Mouse (Mus musculus): ENCODE measurements around the gene Omp. TPM values are rescaled to one million over a fixed set of nuclear protein-coding genes. Genes with fewer than 3 reads are reported as not detected.

Omp gene
- total RNA-seq, 2 experiments from 2014 or later = 0.31 to 0.64 TPM

DNA sequence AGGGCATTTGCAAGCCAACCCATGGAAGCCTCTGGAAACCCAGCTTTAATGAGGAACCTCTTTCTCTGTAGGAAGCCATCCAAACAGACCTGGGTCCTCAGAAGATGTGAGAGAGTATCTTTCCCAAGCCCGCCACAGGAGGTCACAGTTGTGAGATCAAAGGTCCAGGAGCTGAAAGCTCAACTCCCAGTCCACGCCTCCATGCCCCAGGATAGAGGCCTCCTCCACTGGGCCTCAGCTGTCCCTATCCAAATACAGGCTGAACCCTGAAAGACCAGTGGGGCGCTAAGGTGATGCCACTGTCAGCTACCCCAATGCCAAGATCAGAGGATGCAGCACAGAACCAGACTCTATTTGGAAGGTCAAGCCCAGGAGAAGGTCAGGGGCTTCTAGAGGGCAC is 2.7 kb downstream of the Omp start:
- no peak for ATAC-seq (replicated peaks; ENCODE audit: poor library complexity, severe bottlenecking)

DNA sequence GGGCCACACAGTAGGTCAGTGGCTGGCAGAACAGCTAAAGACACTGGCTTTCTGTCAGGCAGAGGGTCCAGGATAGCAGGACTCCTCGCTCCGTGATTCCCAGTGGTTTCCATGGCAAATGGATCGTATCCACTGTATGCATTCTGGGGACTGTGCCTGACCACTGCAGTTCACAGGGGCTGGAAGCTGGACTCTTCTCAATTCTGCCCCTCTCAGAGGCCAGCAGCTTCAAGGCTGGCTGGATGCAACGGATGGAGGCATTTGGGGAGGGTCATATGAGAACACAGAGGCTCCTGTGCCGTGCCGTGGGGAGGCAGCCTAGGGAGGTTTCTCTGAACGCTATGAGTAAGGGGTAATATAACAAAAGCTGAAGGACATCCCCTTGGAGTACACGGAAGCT is 3.1 kb downstream of the Omp start:
- no peak for ATAC-seq (replicated peaks; ENCODE audit: poor library complexity, severe bottlenecking)

- ATAC-seq (replicated peaks; ENCODE audit: poor library complexity, severe bottlenecking) = peak; percentile 33; the same call in 1 of the 2 replicates
These were observed 4.1 kb downstream of the Omp start for GRCm38 (mm10) chr7:98141206-98141605.

DNA sequence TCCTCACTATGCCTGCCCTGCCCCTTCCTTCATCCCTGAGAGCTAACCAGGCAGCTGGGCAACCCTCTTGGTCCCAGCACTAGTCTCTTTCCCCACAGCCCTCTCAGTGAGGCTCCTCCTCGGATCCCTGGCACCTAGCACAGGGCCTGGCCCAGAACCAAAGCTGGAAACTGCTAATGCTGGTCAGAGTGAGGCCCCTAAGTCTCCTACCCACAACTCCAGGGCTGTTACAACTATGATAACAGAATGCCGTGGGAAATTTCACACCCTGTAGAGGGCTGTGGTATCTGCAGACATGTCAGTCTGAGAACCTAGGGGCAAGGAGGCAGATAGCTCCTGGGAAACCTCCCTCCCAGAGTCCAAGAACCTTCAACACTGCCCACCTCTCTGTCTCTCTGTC is 4.7 kb downstream of the Omp start:
- no peak for ATAC-seq (replicated peaks; ENCODE audit: poor library complexity, severe bottlenecking)

- ATAC-seq (replicated peaks; ENCODE audit: poor library complexity, severe bottlenecking) = no peak
These were observed 6.1 kb downstream of the Omp start for GRCm38 (mm10) chr7:98139216-98139615.

GRCm38 (mm10) chr7:98137995-98138394 is 7.3 kb downstream of the Omp start:
- no peak for ATAC-seq (replicated peaks; ENCODE audit: poor library complexity, severe bottlenecking)

DNA sequence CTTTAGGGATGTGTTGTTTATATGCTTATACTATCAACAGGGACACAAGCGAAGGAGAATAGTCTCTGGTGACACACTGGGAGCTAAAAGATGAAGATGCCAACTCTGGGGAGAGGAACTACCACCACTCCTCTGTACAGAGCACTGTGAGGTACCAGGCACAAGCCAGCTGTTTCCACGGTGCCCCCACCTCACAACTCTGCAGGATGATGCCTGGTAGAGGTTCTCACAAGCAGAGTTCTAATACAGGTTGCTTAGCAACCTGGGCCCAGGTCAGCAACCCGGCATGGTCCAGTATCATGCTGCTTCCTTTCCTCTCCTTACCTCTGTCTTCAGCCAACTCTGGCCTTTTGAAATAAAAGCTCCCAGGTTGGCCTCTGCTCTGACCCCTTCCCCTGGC is 7.7 kb downstream of the Omp start:
- ATAC-seq (replicated peaks; ENCODE audit: poor library complexity, severe bottlenecking) = no peak

DNA sequence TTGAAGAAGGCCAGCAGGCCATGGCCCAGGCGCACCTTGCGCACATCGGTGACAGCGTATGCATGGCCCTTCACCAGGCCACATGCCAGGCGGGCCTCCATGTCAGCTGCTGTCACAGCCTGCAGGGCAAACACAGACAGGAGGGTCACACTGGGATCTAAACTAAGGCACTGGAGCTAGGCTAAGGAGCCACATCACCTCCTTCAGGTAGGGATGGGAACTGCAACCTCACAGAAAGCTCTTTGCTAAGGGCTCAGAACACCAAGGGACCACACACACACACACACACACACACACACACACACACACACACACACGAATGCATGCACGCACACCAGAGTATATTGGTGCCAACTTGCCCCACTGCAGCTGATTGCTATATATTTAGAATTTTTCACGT is 13.6 kb downstream of the Omp start:
- peak; percentile 36; the same call in 1 of the 2 replicates for ATAC-seq (replicated peaks; ENCODE audit: poor library complexity, severe bottlenecking)

- ATAC-seq (replicated peaks; ENCODE audit: poor library complexity, severe bottlenecking) = peak; percentile 37; the same call in 1 of the 2 replicates
These were observed 19.8 kb downstream of the Omp start for GRCm38 (mm10) chr7:98125473-98125872.

DNA sequence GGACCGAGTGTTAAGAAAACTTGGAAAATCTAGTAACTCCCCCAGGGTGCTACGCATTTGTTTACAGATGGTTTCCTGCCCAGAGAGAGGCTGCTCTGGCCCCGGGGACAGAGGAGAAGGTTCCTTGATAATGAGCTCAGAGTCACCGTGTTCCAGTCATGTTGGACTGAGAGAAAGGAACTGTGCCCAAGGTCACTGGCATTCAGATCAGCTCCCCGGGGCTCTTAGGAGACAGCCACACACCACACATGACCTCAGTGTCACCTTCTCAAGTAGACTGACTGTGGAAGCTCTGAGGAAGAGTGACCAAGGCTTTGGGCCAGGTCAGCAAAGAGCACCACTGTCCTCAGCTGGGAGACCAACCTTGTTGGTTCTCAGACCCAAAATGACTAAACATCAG is 20.6 kb downstream of the Omp start:
- no peak for ATAC-seq (replicated peaks; ENCODE audit: poor library complexity, severe bottlenecking)

- ATAC-seq (replicated peaks; ENCODE audit: poor library complexity, severe bottlenecking) = no peak
These were observed 23.6 kb downstream of the Omp start for GRCm38 (mm10) chr7:98121673-98122072.

- ATAC-seq (replicated peaks; ENCODE audit: poor library complexity, severe bottlenecking) = no peak
These were observed 24.1 kb downstream of the Omp start for GRCm38 (mm10) chr7:98121241-98121640.

DNA sequence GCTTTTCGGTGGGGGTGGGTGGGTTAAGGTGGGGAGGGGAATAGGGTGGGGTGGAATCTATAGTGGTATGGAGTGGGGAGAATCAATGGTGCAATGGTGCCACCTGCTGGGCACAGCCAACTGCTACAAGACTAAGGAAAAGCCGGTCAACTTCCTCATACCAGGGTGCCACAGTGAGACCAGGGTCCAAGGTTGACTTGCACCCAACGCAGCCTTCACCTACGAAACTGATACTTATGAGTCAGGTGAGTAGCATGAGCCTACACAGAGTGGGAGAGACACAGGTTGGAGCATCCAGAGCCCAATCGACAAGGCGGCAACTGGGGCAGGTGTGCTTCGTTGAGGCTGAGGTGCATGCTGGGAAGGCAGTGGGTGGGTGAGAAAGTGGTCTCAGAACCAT is 25.0 kb downstream of the Omp start:
- peak; percentile 88 for ATAC-seq (replicated peaks; ENCODE audit: poor library complexity, severe bottlenecking)

GRCm38 (mm10) chr7:98119961-98120232 is 25.4 kb downstream of the Omp start:
- ATAC-seq (replicated peaks; ENCODE audit: poor library complexity, severe bottlenecking) = no peak

GRCm38 (mm10) chr7:98119179-98119960 is 25.9 kb downstream of the Omp start, which contains the start of gene Myo7a:
Gene Myo7a (minus strand): TSS chr7:98119524.
- ATAC-seq (replicated peaks; ENCODE audit: poor library complexity, severe bottlenecking) = peak; percentile 39

DNA sequence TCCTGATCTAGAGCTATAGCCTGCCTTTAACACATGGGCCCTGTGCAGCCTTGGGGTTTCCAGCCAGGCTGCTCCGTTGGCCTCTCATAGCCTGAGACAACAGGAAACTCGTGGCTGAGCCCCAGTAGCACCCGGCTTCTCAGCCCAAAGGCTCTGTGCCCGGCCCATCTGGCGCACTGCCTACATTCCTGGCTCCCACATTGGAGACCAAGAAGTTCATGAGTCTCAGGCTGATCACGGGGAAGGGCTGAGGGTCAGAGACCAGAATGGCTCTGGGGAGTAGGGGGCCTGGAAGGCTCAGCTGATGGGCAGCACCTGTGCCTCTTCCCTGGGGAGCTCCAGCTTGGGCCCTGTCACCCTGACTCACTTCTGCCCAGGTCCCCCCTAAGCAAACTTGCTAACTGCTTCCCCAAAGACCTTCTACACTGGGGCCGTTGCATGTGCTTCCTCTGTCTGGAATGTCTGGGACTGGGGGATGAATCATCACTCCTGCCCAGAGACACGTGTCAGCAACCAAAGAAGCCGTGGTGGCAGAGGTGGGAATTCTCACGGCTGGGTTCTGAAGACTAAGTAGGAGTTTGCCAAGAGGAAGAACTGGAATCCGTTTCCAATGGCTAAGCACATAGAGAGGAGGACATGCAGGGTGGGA is 28.2 kb downstream of the Omp start:
- ATAC-seq (replicated peaks; ENCODE audit: poor library complexity, severe bottlenecking) = no peak

DNA sequence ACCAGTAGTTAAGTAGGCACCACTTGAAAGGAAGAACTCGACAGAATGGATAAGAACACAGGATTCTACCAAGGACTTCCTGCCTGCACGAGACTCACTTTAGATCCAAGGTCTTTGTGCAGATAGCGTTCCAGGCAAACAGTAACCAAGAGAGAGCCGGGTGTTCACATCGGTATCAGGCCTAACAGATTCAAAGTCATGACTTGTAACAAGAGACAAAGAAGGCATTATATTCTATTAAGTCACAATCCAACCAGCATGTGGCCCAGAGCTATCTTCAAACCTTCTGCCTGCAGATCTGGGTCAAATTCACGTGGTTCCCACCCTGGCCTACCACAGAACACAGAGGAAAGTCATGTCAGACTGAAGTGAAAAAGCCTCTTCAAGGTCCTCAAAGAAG is 30.6 kb downstream of the Omp start:
- ATAC-seq (replicated peaks; ENCODE audit: poor library complexity, severe bottlenecking) = no peak

- ATAC-seq (replicated peaks; ENCODE audit: poor library complexity, severe bottlenecking) = no peak
These were observed 34.1 kb downstream of the Omp start for GRCm38 (mm10) chr7:98111233-98111632.

- ATAC-seq (replicated peaks; ENCODE audit: poor library complexity, severe bottlenecking) = no peak
These were observed 35.5 kb downstream of the Omp start for GRCm38 (mm10) chr7:98109771-98110170.

DNA sequence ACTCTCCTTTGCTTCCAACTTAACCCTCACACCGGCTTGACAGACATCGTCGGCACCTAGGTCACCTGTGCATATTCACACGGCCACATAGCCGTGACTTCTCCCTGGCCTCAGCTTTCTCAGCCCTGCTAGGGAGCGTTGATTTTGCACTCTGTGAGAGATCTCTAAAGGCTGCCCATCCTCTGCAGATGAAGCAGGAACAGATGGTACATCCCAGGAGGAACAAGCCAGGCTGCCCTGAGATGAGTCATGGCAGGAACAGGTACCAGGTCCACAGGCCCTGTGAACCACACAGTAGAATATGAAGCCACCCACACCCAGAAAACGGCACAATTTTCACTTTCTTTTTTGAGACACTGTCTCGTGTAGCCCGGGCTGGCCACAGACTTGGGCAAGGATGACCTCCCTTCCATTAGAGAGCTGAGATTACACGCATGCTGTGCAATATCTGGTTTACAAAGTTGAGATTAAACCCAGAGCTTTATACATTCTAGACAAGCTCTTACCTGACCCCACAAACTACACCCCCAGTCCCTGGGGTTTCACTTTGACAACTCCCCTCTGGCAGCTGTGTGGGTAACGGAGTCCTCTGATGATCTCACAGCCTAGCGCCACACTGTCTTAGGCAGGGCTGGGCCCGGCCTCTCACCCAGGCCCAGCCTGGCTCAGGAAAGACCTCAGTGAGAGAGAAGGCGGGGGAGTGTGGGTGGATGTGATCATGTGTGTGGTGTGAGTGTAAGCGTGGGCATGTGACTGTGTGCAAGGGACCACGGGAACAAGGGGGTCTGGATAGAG is 36.5 kb downstream of the Omp start:
- ATAC-seq (replicated peaks; ENCODE audit: poor library complexity, severe bottlenecking) = peak; percentile 42

DNA sequence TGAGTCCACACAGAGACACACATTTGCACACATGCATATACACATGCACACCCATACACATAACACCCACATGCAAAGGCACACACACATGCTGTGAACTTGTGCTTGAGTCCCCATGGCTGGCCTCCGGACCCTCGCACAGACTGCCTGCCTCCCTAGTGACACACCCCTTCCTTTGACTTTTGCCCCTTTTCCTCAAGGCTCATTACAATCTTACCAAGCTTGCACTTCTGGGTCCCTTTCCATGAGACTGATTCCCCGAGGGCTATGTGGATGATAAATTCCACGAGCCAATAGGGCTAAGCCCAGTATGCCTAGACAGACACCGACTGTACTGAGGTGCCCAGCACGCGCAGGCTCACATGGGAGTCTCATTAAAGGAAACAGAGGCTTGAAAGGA is 39.0 kb downstream of the Omp start:
- ATAC-seq (replicated peaks; ENCODE audit: poor library complexity, severe bottlenecking) = no peak

Data from granulocyte monocyte progenitor cell, adult 5-6 weeks (primary cell).